Mouse (Mus musculus) heart, embryonic 14.5 days (tissue): Measurements from ENCODE around the gene Pla2g4a. TPM values are rescaled to one million over a fixed set of nuclear protein-coding genes. Genes with fewer than 3 reads are reported as not detected.

Experiments
- ATAC-seq: fragments of 200-750 bp; cut with Nextera tagmentation; 2 replicates; pipeline ENCODE4 v1.8.0; 2017; ENCODE audit warnings: low read depth, moderate TSS enrichment; ENCODE audit not compliant: insufficient number of reproducible peaks, insufficient read depth, low FRiP score
- H3K27ac ChIP-seq, 2 experiments: fragments of 200-500 bp in 1 of 2; fragments of 300-500 bp in 1 of 2; sonication (generic) in 1 of 2; replicated peaks in 1 of 2; 2 replicates each; pipeline ENCODE4 v1.5.1; 2012 to 2014; ENCODE audit warnings: low read depth in 2 of 2, low read length in 2 of 2, control low read depth in 1 of 2, mild to moderate bottlenecking in 1 of 2, mixed read lengths in 1 of 2; ENCODE audit not compliant: control insufficient read depth in 1 of 2, insufficient read depth in 1 of 2
- H3K27me3 ChIP-seq: fragments of 300-500 bp; sonication (generic); 2 replicates; pipeline ENCODE4 v1.6.1; 2014; ENCODE audit warnings: mild to moderate bottlenecking, low read length, control low read depth; ENCODE audit not compliant: control insufficient read depth, insufficient read depth
- H3K36me3 ChIP-seq: fragments of 300-500 bp; sonication (generic); 2 replicates; pipeline ENCODE4 v1.6.1; 2014; ENCODE audit warnings: mild to moderate bottlenecking, control low read depth, low read length, mixed read lengths; ENCODE audit not compliant: control insufficient read depth, insufficient read depth
- H3K4me1 ChIP-seq, 2 experiments: fragments of 200-500 bp in 1 of 2; fragments of 300-500 bp in 1 of 2; sonication (generic) in 1 of 2; 2 replicates each; pipeline ENCODE4 v1.6.1; 2012 to 2014; ENCODE audit warnings: low read length in 2 of 2, control low read depth in 1 of 2, mixed read lengths in 1 of 2; ENCODE audit not compliant: control insufficient read depth in 2 of 2, insufficient read depth in 2 of 2
- H3K4me2 ChIP-seq: fragments of 300-500 bp; sonication (generic); 2 replicates; pipeline ENCODE4 v1.6.1; 2014; ENCODE audit warnings: mild to moderate bottlenecking, low read length
- H3K4me3 ChIP-seq, 2 experiments: fragments of 200-500 bp in 1 of 2; fragments of 300-500 bp in 1 of 2; sonication (generic) in 1 of 2; 2 replicates each; pipeline ENCODE4 v1.5.1; 2012 to 2014; ENCODE audit warnings: low read length in 2 of 2, mild to moderate bottlenecking in 2 of 2, control low read depth in 1 of 2, low read depth in 1 of 2, moderate library complexity in 1 of 2; ENCODE audit not compliant: control insufficient read depth in 1 of 2, insufficient read depth in 1 of 2
- H3K9ac ChIP-seq: fragments of 300-500 bp; sonication (generic); 2 replicates; pipeline ENCODE4 v1.6.1; 2014; ENCODE audit warnings: mild to moderate bottlenecking, low read length
- H3K9me3 ChIP-seq: fragments of 300-500 bp; sonication (generic); 2 replicates; pipeline ENCODE4 v1.6.1; 2016; ENCODE audit warnings: low read length, control low read depth; ENCODE audit not compliant: control insufficient read depth
- WGBS: fragments of 180-500 bp; shearing (Covaris S2); extraction: QIAGEN DNeasy Blood & Tissue Kit; methylation state at CpG from one replicate; pipeline ENCODE4 v1.1.7; 2014; 5-methylcytosine and 5-hydroxymethylcytosine counted together
- polyA plus RNA-seq: library from polyadenylated mRNA; unstranded; fragments of >200 nt; fragmentation: Nextera tagmentation; extraction: Ambion mirVana; gene quantifications from 2 replicates; pipeline ENCODE4 v1.2.1, GENCODE M21; 2014

The Pla2g4a gene
- polyA plus RNA-seq, 1 experiment from 2014 or later = 4.8 TPM

GRCm38 (mm10) chr1:149896590-149896989 lies 64.5 kb downstream of the Pla2g4a start:
- Histone ChIP-seq H3K27ac (no peak overlapping the region), H3K9ac (no peak overlapping the region), H3K4me2 (no peak overlapping the region), H3K36me3 (no peaks in the 10 kb centered on the region), H3K27me3 (no peaks in the 10 kb centered on the region), H3K4me3 (no peak overlapping the region), H3K9me3 (no peaks in the 10 kb centered on the region), H3K4me1 (no peaks in the 10 kb centered on the region)
- 46% methylated on average over 5 of the region's 5 CpGs for WGBS
- no peak for ATAC-seq

- 91% methylated on average over 8 of the region's 8 CpGs for WGBS
- Histone ChIP-seq H3K4me3 (no peak overlapping the region), H3K9me3 (no peaks in the 10 kb centered on the region)
These were observed 66.2 kb downstream of the Pla2g4a start for GRCm38 (mm10) chr1:149894940-149895339.

GRCm38 (mm10) chr1:149893903-149894302 lies 67.2 kb downstream of the Pla2g4a start:
- Histone ChIP-seq H3K9me3 (no peaks in the 10 kb centered on the region), H3K36me3 (no peaks in the 10 kb centered on the region), H3K9ac (no peak overlapping the region), H3K27me3 (no peaks in the 10 kb centered on the region), H3K27ac (no peak overlapping the region), H3K4me2 (no peak overlapping the region), H3K4me3 (no peak overlapping the region), H3K4me1 (no peaks in the 10 kb centered on the region)
- ATAC-seq = no peak
- WGBS = 49% methylated on average over 2 of the region's 2 CpGs

More at GRCm38 (mm10) chr1:149894940-149895339, 66.2 kb downstream of the Pla2g4a start:
- H3K4me2 ChIP-seq = no peak overlapping the region
- no peak overlapping the region for H3K9ac ChIP-seq
- no peaks in the 10 kb centered on the region for H3K36me3 ChIP-seq
- H3K27me3 ChIP-seq = no peaks in the 10 kb centered on the region
- H3K27ac ChIP-seq = no peak overlapping the region
- no peaks in the 10 kb centered on the region for H3K4me1 ChIP-seq
- ATAC-seq = no peak

- WGBS = 46% methylated on average over 5 of the region's 5 CpGs
- H3K4me2 ChIP-seq = no peak overlapping the region
- no peak overlapping the region for H3K27ac ChIP-seq
- no peak overlapping the region for H3K9ac ChIP-seq
- no peak for ATAC-seq
- no peak overlapping the region for H3K4me3 ChIP-seq
- H3K27me3 ChIP-seq = no peaks in the 10 kb centered on the region
- H3K9me3 ChIP-seq = no peaks in the 10 kb centered on the region
- H3K36me3 ChIP-seq = no peaks in the 10 kb centered on the region
- no peaks in the 10 kb centered on the region for H3K4me1 ChIP-seq
These were observed 70.0 kb downstream of the Pla2g4a start for GRCm38 (mm10) chr1:149891057-149891456.

GRCm38 (mm10) chr1:149882419-149883025 lies 78.6 kb downstream of the Pla2g4a start:
- no peaks in the 10 kb centered on the region for H3K9me3 ChIP-seq
- WGBS = 69% methylated on average over 6 of the region's 6 CpGs
- H3K4me2 ChIP-seq = no peak overlapping the region
- no peak overlapping the region for H3K27ac ChIP-seq
- no peaks in the 10 kb centered on the region for H3K4me1 ChIP-seq
- H3K36me3 ChIP-seq = no peaks in the 10 kb centered on the region
- H3K27me3 ChIP-seq = no peaks in the 10 kb centered on the region
- no peak for ATAC-seq
- no peak overlapping the region for H3K4me3 ChIP-seq
- H3K9ac ChIP-seq = no peak overlapping the region

GRCm38 (mm10) chr1:149878175-149878574 lies 82.9 kb downstream of the Pla2g4a start:
- no peak overlapping the region for H3K27ac ChIP-seq
- no peak overlapping the region for H3K4me3 ChIP-seq
- no peak overlapping the region for H3K4me2 ChIP-seq
- no peak overlapping the region for H3K9ac ChIP-seq
- no peaks in the 10 kb centered on the region for H3K27me3 ChIP-seq
- no peaks in the 10 kb centered on the region for H3K9me3 ChIP-seq
- WGBS = 89% methylated on average over 3 of the region's 3 CpGs
- ATAC-seq = no peak
- H3K4me1 ChIP-seq = no peaks in the 10 kb centered on the region
- no peaks in the 10 kb centered on the region for H3K36me3 ChIP-seq

- no peak for ATAC-seq
- no peaks in the 10 kb centered on the region for H3K9me3 ChIP-seq
These were observed 84.6 kb downstream of the Pla2g4a start for GRCm38 (mm10) chr1:149876502-149876901.

GRCm38 (mm10) chr1:149871625-149872024 lies 89.5 kb downstream of the Pla2g4a start:
- Histone ChIP-seq H3K4me3 (no peak overlapping the region), H3K4me2 (no peak overlapping the region), H3K9ac (no peak overlapping the region), H3K27ac (no peak overlapping the region), H3K36me3 (no peaks in the 10 kb centered on the region), H3K4me1 (no peaks in the 10 kb centered on the region), H3K9me3 (no peaks in the 10 kb centered on the region), H3K27me3 (no peaks in the 10 kb centered on the region)
- ATAC-seq = no peak
- 36% methylated on average over 1 of the region's 1 CpGs for WGBS

More at GRCm38 (mm10) chr1:149876502-149876901, 84.6 kb downstream of the Pla2g4a start:
- H3K4me3 ChIP-seq = no peak overlapping the region
- no peak overlapping the region for H3K9ac ChIP-seq
- H3K27me3 ChIP-seq = no peaks in the 10 kb centered on the region
- no peaks in the 10 kb centered on the region for H3K36me3 ChIP-seq
- no peak overlapping the region for H3K4me2 ChIP-seq
- H3K27ac ChIP-seq = no peak overlapping the region
- no peaks in the 10 kb centered on the region for H3K4me1 ChIP-seq
- WGBS = 65% methylated on average over 3 of the region's 3 CpGs
